Mouse (Mus musculus): ENCODE data around the gene Serhl. TPM values are rescaled to one million over a fixed set of nuclear protein-coding genes. Genes with fewer than 3 reads are reported as not detected.
A peak's percentile ranks its signal among the peaks of the same experiment; 100 is the strongest.

The Serhl gene
- total and polyA plus RNA-seq, 3 experiments: 52.0 to 123 (median 59.5) TPM

DNA sequence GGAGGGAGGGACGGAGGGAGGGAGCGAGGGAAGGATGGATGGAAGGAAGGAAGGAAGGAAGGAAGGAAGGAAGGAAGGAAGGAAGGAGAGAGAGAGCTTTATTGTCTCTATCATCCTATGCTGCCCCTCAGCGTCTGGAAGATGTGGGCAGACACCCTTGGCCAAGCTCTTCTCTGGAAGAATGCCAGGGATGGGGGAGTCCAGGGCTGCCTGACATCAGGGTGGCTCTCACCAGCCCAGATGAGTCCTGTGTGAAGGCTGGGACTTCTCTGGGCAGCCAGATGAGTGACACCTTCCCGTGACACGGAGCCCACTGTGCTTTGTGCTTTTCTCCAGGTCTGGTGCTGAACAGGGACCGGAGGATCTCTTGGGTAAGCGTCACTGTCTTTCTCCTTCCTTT lies 22.6 kb downstream of the Serhl start:
- Histone ChIP-seq H3K27me3 (replicated peaks) (no peaks in the 10 kb centered on the region), H3K9me3 (replicated peaks; ENCODE audit: low read length) (no peaks in the 10 kb centered on the region), H3K79me2 (replicated peaks; ENCODE audit: control insufficient read depth, extremely low read depth, insufficient read depth, poor library complexity, severe bottlenecking) (no peaks in the 10 kb centered on the region), H3K27ac (ENCODE audit: insufficient read depth, low read depth) (no peak overlapping the region), H3K4me2 (ENCODE audit: insufficient read depth, low read depth, poor library complexity, severe bottlenecking) (no peak overlapping the region), H3K4me3 (replicated peaks in 1 of 3; ENCODE audit: low read depth in 2 of 3, low read length in 2 of 3, poor library complexity in 1 of 3) (no peak overlapping the region), H3K36me3 (replicated peaks in 1 of 2; ENCODE audit: control insufficient read depth in 1 of 2, insufficient read depth in 1 of 2, low read length in 1 of 2) (peaks cover 39 to 75% of the 10 kb centered on the region in 2 experiments), H3K9ac (ENCODE audit: insufficient read depth, low read depth) (no peak overlapping the region), H3K4me1 (ENCODE audit: control insufficient read depth in 1 of 2, insufficient read depth in 2 of 2) (peaks cover 2 to 35% of the 10 kb centered on the region in 2 experiments; a peak in 3 of 4 replicates)
- TF ChIP-seq RCOR1 (conservative IDR thresholded peaks at IDR 0.05; ENCODE audit: low read depth, low read length) (no peak), JUN (IDR thresholded peaks at IDR 0.05; ENCODE audit: insufficient read depth, low read depth, low read length) (no peak), POLR2A (IDR thresholded peaks at IDR 0.05; ENCODE audit: low read depth, low read length) (no peak), POLR2AphosphoS2 (IDR thresholded peaks at IDR 0.05; ENCODE audit: low read depth, low read length) (no peak), MAX (IDR thresholded peaks at IDR 0.05; ENCODE audit: low read length) (no peak), MAFK (IDR thresholded peaks at IDR 0.05; ENCODE audit: insufficient replicate concordance, low read length) (no peak), SMC3 (IDR thresholded peaks at IDR 0.05; ENCODE audit: low read depth, low read length) (no peak)
- in situ Hi-C loops (cut with MboI; ENCODE audit: low pct_ligation_motif_present, low pct_unique_long_range_greater_than_20kb, low sequenced_read_pairs): no loop called here
- DNase-seq (ENCODE audit: extremely low read depth): no peak
- dilution Hi-C loops (cut with MboI; ENCODE audit: extremely low pct_ligation_motif_present, extremely low pct_unique_long_range_greater_than_20kb, low sequenced_read_pairs): no loop called here

DNA sequence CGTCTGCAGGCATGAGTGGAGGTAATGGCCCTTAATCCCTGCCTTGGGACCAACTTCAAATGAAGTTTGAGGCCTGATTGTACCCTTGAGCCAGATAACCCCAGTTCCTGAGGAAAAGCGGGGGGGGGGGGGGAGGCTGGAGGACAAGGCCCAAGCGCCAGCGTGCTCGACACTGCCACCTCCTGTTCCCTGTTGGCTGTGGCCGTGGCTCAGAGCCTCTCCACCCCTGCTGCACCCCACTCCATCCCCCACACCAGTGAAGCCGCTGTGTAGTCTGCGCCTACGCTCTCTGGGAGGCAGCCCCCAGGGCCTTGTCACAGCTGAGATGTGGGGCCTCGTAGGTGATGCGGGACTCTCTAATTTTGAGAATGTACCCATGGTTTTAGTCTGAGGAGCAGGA lies 23.6 kb downstream of the Serhl start:
- Histone ChIP-seq H3K79me2 (replicated peaks; ENCODE audit: control insufficient read depth, extremely low read depth, insufficient read depth, poor library complexity, severe bottlenecking) (no peaks in the 10 kb centered on the region), H3K9ac (ENCODE audit: insufficient read depth, low read depth) (no peak overlapping the region), H3K27me3 (replicated peaks) (no peaks in the 10 kb centered on the region), H3K27ac (ENCODE audit: insufficient read depth, low read depth) (no peak overlapping the region), H3K36me3 (replicated peaks in 1 of 2; ENCODE audit: control insufficient read depth in 1 of 2, insufficient read depth in 1 of 2, low read length in 1 of 2) (peaks cover 50 to 75% of the 10 kb centered on the region in 2 experiments), H3K4me3 (replicated peaks in 1 of 3; ENCODE audit: low read depth in 2 of 3, low read length in 2 of 3, poor library complexity in 1 of 3) (no peak overlapping the region), H3K4me1 (ENCODE audit: control insufficient read depth in 1 of 2, insufficient read depth in 2 of 2) (peaks cover 2 to 35% of the 10 kb centered on the region in 2 experiments; a peak in 3 of 4 replicates), H3K4me2 (ENCODE audit: insufficient read depth, low read depth, poor library complexity, severe bottlenecking) (no peak overlapping the region), H3K9me3 (replicated peaks; ENCODE audit: low read length) (no peaks in the 10 kb centered on the region)
- DNase-seq (ENCODE audit: extremely low read depth): peak; percentile 43
- dilution Hi-C loops (cut with MboI; ENCODE audit: extremely low pct_ligation_motif_present, extremely low pct_unique_long_range_greater_than_20kb, low sequenced_read_pairs): no loop called here
- in situ Hi-C loops (cut with MboI; ENCODE audit: low pct_ligation_motif_present, low pct_unique_long_range_greater_than_20kb, low sequenced_read_pairs): no loop called here
- peak; percentile 16 for TF ChIP-seq RAD21 (IDR thresholded peaks at IDR 0.05; ENCODE audit: low read depth, low read length)
- TF ChIP-seq SMC3 (IDR thresholded peaks at IDR 0.05; ENCODE audit: low read depth, low read length): peak; percentile 71
- 0 out of 2 replicates have a peak, but pooled peaks have one; percentile 33 for TF ChIP-seq POLR2AphosphoS2 (IDR thresholded peaks at IDR 0.05; ENCODE audit: low read depth, low read length)
- no peak for TF ChIP-seq ETS1 (conservative IDR thresholded peaks at IDR 0.05; ENCODE audit: low read depth, low read length)
- TF ChIP-seq IRF4 (IDR thresholded peaks at IDR 0.05; ENCODE audit: low read depth, low read length): no peak
- 0 out of 2 replicates have a peak, but pooled peaks have one; percentile 43 for TF ChIP-seq CHD2 (IDR thresholded peaks at IDR 0.05; ENCODE audit: low read length)
- TF ChIP-seq MAZ (IDR thresholded peaks at IDR 0.05; ENCODE audit: low read depth, low read length): 0 out of 2 replicates have a peak, but pooled peaks have one; percentile 33
- TF ChIP-seq CTCF (conservative IDR thresholded peaks at IDR 0.05 in 1 of 2, IDR thresholded peaks at IDR 0.05 in 1 of 2; ENCODE audit: low read depth in 2 of 2, low read length in 2 of 2): peak in 1 of 2 experiments; percentile 63; a peak in 2 of 4 replicates

DNA sequence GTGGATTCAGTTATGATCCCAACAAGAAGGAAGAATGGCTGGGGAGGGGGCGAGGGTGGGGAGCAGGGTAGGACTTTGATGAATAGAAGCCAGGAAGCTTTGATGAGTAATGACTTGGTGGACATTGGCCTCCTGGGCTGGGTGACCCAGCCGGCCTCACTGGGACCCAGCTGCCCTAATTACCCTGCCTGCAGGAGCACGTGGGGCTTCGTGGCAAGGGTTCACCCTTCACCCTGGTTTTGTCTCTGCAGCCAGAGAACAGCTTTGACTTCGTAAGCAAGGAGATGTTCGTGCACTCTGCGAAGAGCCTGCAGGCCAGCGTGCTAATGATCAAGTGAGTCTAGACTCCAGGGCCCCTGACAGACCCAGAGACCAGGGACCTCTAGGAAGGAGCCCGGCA lies 24.8 kb downstream of the Serhl start:
- peaks cover 57 to 81% of the 10 kb centered on the region in 2 experiments for H3K36me3 ChIP-seq (replicated peaks in 1 of 2; ENCODE audit: control insufficient read depth in 1 of 2, insufficient read depth in 1 of 2, low read length in 1 of 2)

More for the DNA sequence above, 24.8 kb downstream of the Serhl start:
- Histone ChIP-seq H3K79me2 (replicated peaks; ENCODE audit: control insufficient read depth, extremely low read depth, insufficient read depth, poor library complexity, severe bottlenecking) (no peaks in the 10 kb centered on the region), H3K27me3 (replicated peaks) (no peaks in the 10 kb centered on the region), H3K4me1 (ENCODE audit: control insufficient read depth in 1 of 2, insufficient read depth in 2 of 2) (peaks cover 2 to 32% of the 10 kb centered on the region in 2 experiments; a peak in 3 of 4 replicates), H3K9ac (ENCODE audit: insufficient read depth, low read depth) (no peak overlapping the region), H3K4me2 (ENCODE audit: insufficient read depth, low read depth, poor library complexity, severe bottlenecking) (no peak overlapping the region), H3K9me3 (replicated peaks; ENCODE audit: low read length) (no peaks in the 10 kb centered on the region), H3K27ac (ENCODE audit: insufficient read depth, low read depth) (no peak overlapping the region), H3K4me3 (replicated peaks in 1 of 3; ENCODE audit: low read depth in 2 of 3, low read length in 2 of 3, poor library complexity in 1 of 3) (no peak overlapping the region)
- dilution Hi-C loops (cut with MboI; ENCODE audit: extremely low pct_ligation_motif_present, extremely low pct_unique_long_range_greater_than_20kb, low sequenced_read_pairs) (no loop called here), in situ Hi-C loops (cut with MboI; ENCODE audit: low pct_ligation_motif_present, low pct_unique_long_range_greater_than_20kb, low sequenced_read_pairs) (no loop called here)
- DNase-seq (ENCODE audit: extremely low read depth): no peak
- TF ChIP-seq EP300 (IDR thresholded peaks at IDR 0.05; ENCODE audit: low read length) (no peak), JUND (conservative IDR thresholded peaks at IDR 0.05; ENCODE audit: low read depth, low read length) (no peak), SIN3A (IDR thresholded peaks at IDR 0.05; ENCODE audit: low read length) (no peak), POLR2A (IDR thresholded peaks at IDR 0.05; ENCODE audit: low read depth, low read length) (no peak; the same call in 1 of the 2 replicates), CTCF (conservative IDR thresholded peaks at IDR 0.05 in 1 of 2, IDR thresholded peaks at IDR 0.05 in 1 of 2; ENCODE audit: low read depth in 2 of 2, low read length in 2 of 2) (no peak), GABPA (IDR thresholded peaks at IDR 0.05; ENCODE audit: insufficient replicate concordance, low read depth, low read length) (no peak), MXI1 (IDR thresholded peaks at IDR 0.05; ENCODE audit: low read depth, low read length) (no peak), UBTF (IDR thresholded peaks at IDR 0.05; ENCODE audit: low read depth, low read length) (no peak), SMC3 (IDR thresholded peaks at IDR 0.05; ENCODE audit: low read depth, low read length) (no peak), HCFC1 (IDR thresholded peaks at IDR 0.05; ENCODE audit: low read depth, low read length) (no peak), MAZ (IDR thresholded peaks at IDR 0.05; ENCODE audit: low read depth, low read length) (no peak), BHLHE40 (IDR thresholded peaks at IDR 0.05; ENCODE audit: low read depth, low read length) (no peak), IRF4 (IDR thresholded peaks at IDR 0.05; ENCODE audit: low read depth, low read length) (no peak)

Data from CH12.LX (cell line).